Mouse (Mus musculus) embryonic facial prominence, embryonic 11.5 days (tissue): ENCODE results near the gene Ghdc. TPM values are rescaled to one million over a fixed set of nuclear protein-coding genes. Genes with fewer than 3 reads are reported as not detected.

Experiments
- ATAC-seq: fragments of 200-750 bp; cut with Nextera tagmentation; replicated peaks from 2 replicates; pipeline ENCODE4 v1.8.0; 2017; ENCODE audit warnings: low read depth; ENCODE audit not compliant: insufficient number of reproducible peaks, low FRiP score, low TSS enrichment
- DNase-seq: peaks from one replicate; pipeline ENCODE4 v3.0.0-alpha.2; 2015; ENCODE audit warnings: low spot score
- H3K27ac ChIP-seq: fragments of 300-500 bp; sonication (generic); replicated peaks from 2 replicates; pipeline ENCODE4 v1.5.1; 2014; ENCODE audit warnings: mild to moderate bottlenecking, low read depth, low read length, control low read depth
- H3K27me3 ChIP-seq: fragments of 300-500 bp; sonication (generic); 2 replicates; pipeline ENCODE4 v1.6.1; 2014; ENCODE audit warnings: mild to moderate bottlenecking, low read length, moderate library complexity, mixed read lengths; ENCODE audit not compliant: control insufficient read depth, insufficient read depth
- H3K36me3 ChIP-seq: fragments of 300-500 bp; sonication (generic); replicated peaks from 2 replicates; pipeline ENCODE4 v1.6.1; 2014; ENCODE audit warnings: low read depth, mild to moderate bottlenecking, low read length, moderate library complexity, mixed read lengths; ENCODE audit not compliant: control insufficient read depth, insufficient read depth
- H3K4me1 ChIP-seq: fragments of 300-500 bp; sonication (generic); 2 replicates; pipeline ENCODE4 v1.6.1; 2014; ENCODE audit warnings: low read length, mixed read lengths; ENCODE audit not compliant: control insufficient read depth, insufficient read depth
- H3K4me2 ChIP-seq: fragments of 300-500 bp; sonication (generic); 2 replicates; pipeline ENCODE4 v1.6.1; 2014; ENCODE audit warnings: low read depth, mild to moderate bottlenecking, control low read depth, low read length, moderate library complexity
- H3K4me3 ChIP-seq: fragments of 300-500 bp; sonication (generic); 2 replicates; pipeline ENCODE4 v1.5.1; 2014; ENCODE audit warnings: low read depth, low read length, control low read depth
- H3K9ac ChIP-seq: fragments of 300-500 bp; sonication (generic); replicated peaks from 2 replicates; pipeline ENCODE4 v1.6.1; 2014; ENCODE audit warnings: mild to moderate bottlenecking, control low read depth, low read length
- H3K9me3 ChIP-seq: fragments of 300-500 bp; sonication (generic); replicated peaks from 2 replicates; pipeline ENCODE4 v1.6.1; 2016; ENCODE audit warnings: mild to moderate bottlenecking, low read length, inconsistent platforms, mixed read lengths; ENCODE audit not compliant: control insufficient read depth
- WGBS: fragments of 180-500 bp; shearing (Covaris S2); extraction: QIAGEN DNeasy Blood & Tissue Kit; methylation state at CpG from one replicate; pipeline ENCODE4 v1.1.7; 2014; 5-methylcytosine and 5-hydroxymethylcytosine counted together
- polyA plus RNA-seq: library from polyadenylated mRNA; unstranded; fragments of >200 nt; fragmentation: Nextera tagmentation; extraction: Ambion mirVana; gene quantifications from 2 replicates; pipeline ENCODE4 v1.2.1, GENCODE M21; 2014

Ghdc gene
- polyA plus RNA-seq, 1 experiment from 2014 or later = 1.5 TPM

GRCm38 (mm10) chr11:100729976-100730375 lies 40.8 kb downstream of the Ghdc start:
- H3K4me1 ChIP-seq = no peaks in the 10 kb centered on the region
- H3K9ac ChIP-seq = no peak overlapping the region
- H3K27me3 ChIP-seq = no peaks in the 10 kb centered on the region
- H3K27ac ChIP-seq = no peak overlapping the region
- no peaks in the 10 kb centered on the region for H3K9me3 ChIP-seq
- H3K36me3 ChIP-seq = no peaks in the 10 kb centered on the region
- 94% methylated on average over 4 of the region's 4 CpGs for WGBS
- ATAC-seq (no peak), DNase-seq (no peak)
- no peak overlapping the region for H3K4me3 ChIP-seq
- H3K4me2 ChIP-seq = no peak overlapping the region

GRCm38 (mm10) chr11:100728601-100729000 lies 42.2 kb downstream of the Ghdc start:
- ATAC-seq (no peak), DNase-seq (no peak)
- H3K4me1 ChIP-seq = no peaks in the 10 kb centered on the region
- no peaks in the 10 kb centered on the region for H3K9me3 ChIP-seq
- no peaks in the 10 kb centered on the region for H3K27me3 ChIP-seq
- no peak overlapping the region for H3K9ac ChIP-seq
- no peak overlapping the region for H3K4me2 ChIP-seq
- no peaks in the 10 kb centered on the region for H3K36me3 ChIP-seq
- H3K27ac ChIP-seq = no peak overlapping the region
- 87% methylated on average over 6 of the region's 6 CpGs for WGBS
- H3K4me3 ChIP-seq = no peak overlapping the region

- H3K4me2 ChIP-seq = no peak overlapping the region
- H3K27ac ChIP-seq = no peak overlapping the region
- no peaks in the 10 kb centered on the region for H3K9me3 ChIP-seq
- no peaks in the 10 kb centered on the region for H3K4me1 ChIP-seq
- H3K27me3 ChIP-seq = no peaks in the 10 kb centered on the region
- WGBS = 89% methylated on average over 3 of the region's 3 CpGs
- H3K4me3 ChIP-seq = no peak overlapping the region
- no peak for DNase-seq
- H3K36me3 ChIP-seq = no peaks in the 10 kb centered on the region
- no peak for ATAC-seq
- no peak overlapping the region for H3K9ac ChIP-seq
Measured at GRCm38 (mm10) chr11:100727201-100727600, 43.6 kb downstream of the Ghdc start.

- ATAC-seq = no peak
Measured at GRCm38 (mm10) chr11:100724919-100725512, 45.7 kb downstream of the Ghdc start.

GRCm38 (mm10) chr11:100722493-100723028 lies 48.2 kb downstream of the Ghdc start:
- Histone ChIP-seq H3K9ac (no peak overlapping the region), H3K4me1 (no peaks in the 10 kb centered on the region), H3K27me3 (no peaks in the 10 kb centered on the region), H3K36me3 (peaks cover 3% of the 10 kb centered on the region), H3K4me3 (no peak overlapping the region), H3K9me3 (no peaks in the 10 kb centered on the region), H3K4me2 (no peak overlapping the region), H3K27ac (no peak overlapping the region)
- no peak for DNase-seq
- ATAC-seq = no peak
- 53% methylated on average over 2 of the region's 2 CpGs for WGBS

More at GRCm38 (mm10) chr11:100724919-100725512, 45.7 kb downstream of the Ghdc start:
- no peaks in the 10 kb centered on the region for H3K36me3 ChIP-seq
- peak; percentile 33 for DNase-seq
- no peaks in the 10 kb centered on the region for H3K9me3 ChIP-seq
- H3K27me3 ChIP-seq = no peaks in the 10 kb centered on the region
- WGBS = 17% methylated on average over 5 of the region's 5 CpGs
- no peaks in the 10 kb centered on the region for H3K4me1 ChIP-seq
- H3K9ac ChIP-seq = no peak overlapping the region
- no peak overlapping the region for H3K4me3 ChIP-seq
- H3K27ac ChIP-seq = peak overlapping the region; percentile 22; the same call in 1 of the 2 replicates
- H3K4me2 ChIP-seq = no peak overlapping the region

- H3K4me2 ChIP-seq = no peak overlapping the region
- H3K4me1 ChIP-seq = no peaks in the 10 kb centered on the region
- no peak overlapping the region for H3K4me3 ChIP-seq
- no peaks in the 10 kb centered on the region for H3K27me3 ChIP-seq
- H3K36me3 ChIP-seq = peaks cover 4% of the 10 kb centered on the region
- ATAC-seq (no peak), DNase-seq (no peak)
- H3K9ac ChIP-seq = no peak overlapping the region
- no peaks in the 10 kb centered on the region for H3K9me3 ChIP-seq
- WGBS = 73% methylated on average over 8 of the region's 8 CpGs
- H3K27ac ChIP-seq = no peak overlapping the region
Measured at GRCm38 (mm10) chr11:100721776-100722492, 48.8 kb downstream of the Ghdc start.

GRCm38 (mm10) chr11:100721254-100721653 lies 49.5 kb downstream of the Ghdc start:
- Histone ChIP-seq H3K9me3 (no peaks in the 10 kb centered on the region), H3K4me3 (no peak overlapping the region), H3K36me3 (peaks cover 7% of the 10 kb centered on the region), H3K27me3 (no peaks in the 10 kb centered on the region), H3K4me2 (no peak overlapping the region), H3K4me1 (no peaks in the 10 kb centered on the region), H3K9ac (no peak overlapping the region), H3K27ac (no peak overlapping the region)
- no peak for ATAC-seq
- 73% methylated on average over 4 of the region's 4 CpGs for WGBS
- DNase-seq = no peak

DNA sequence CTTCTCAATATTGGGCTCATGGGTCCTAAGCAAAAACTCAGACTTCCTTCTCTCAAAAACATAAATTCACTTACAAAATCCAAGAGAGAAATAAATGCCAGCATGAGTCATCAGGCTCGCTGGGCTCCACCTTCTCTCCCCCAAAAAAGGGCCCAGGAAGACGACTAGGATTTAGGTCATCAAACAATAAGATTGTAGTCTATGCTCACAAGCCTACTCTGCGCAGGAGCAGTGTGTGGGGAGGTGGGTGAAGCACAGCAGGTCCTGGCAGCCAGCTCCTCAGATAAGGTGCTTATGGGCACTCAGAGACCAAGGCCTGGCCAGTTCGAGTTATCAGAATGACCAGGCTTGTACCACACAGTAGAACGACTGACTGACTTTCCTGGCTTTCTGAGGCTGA lies 50.4 kb downstream of the Ghdc start:
- Histone ChIP-seq H3K36me3 (peaks cover 7% of the 10 kb centered on the region), H3K27me3 (no peaks in the 10 kb centered on the region), H3K9ac (no peak overlapping the region), H3K4me2 (no peak overlapping the region), H3K27ac (no peak overlapping the region), H3K4me3 (no peak overlapping the region), H3K9me3 (no peaks in the 10 kb centered on the region), H3K4me1 (no peaks in the 10 kb centered on the region)
- DNase-seq (no peak), ATAC-seq (no peak)
- 76% methylated on average over 5 of the region's 5 CpGs for WGBS
